Mouse (Mus musculus) midbrain, postnatal 0 days (tissue): ENCODE results near the gene Uqcrfs1. TPM values are rescaled to one million over a fixed set of nuclear protein-coding genes. Genes with fewer than 3 reads are reported as not detected.

ENCODE experiments used
- ATAC-seq: fragments of 200-750 bp; cut with Nextera tagmentation; 2 replicates; pipeline ENCODE4 v1.8.0; 2017; ENCODE audit warnings: moderate number of reproducible peaks, mild to moderate bottlenecking, moderate TSS enrichment, moderate library complexity; ENCODE audit not compliant: low FRiP score
- DNase-seq: peaks from one replicate; pipeline ENCODE4 v3.0.0-alpha.2; 2015; ENCODE audit warnings: low spot score
- H3K27ac ChIP-seq: fragments of 300-500 bp; sonication (generic); 2 replicates; pipeline ENCODE4 v1.5.1; 2014; ENCODE audit warnings: low read depth, mild to moderate bottlenecking, low read length, mixed read lengths
- H3K27me3 ChIP-seq: fragments of 300-500 bp; sonication (generic); 2 replicates; pipeline ENCODE4 v1.6.1; 2014; ENCODE audit warnings: low read length, control low read depth, mixed read lengths; ENCODE audit not compliant: insufficient read depth
- H3K36me3 ChIP-seq: fragments of 300-500 bp; sonication (generic); 2 replicates; pipeline ENCODE4 v1.6.1; 2014; ENCODE audit warnings: low read length, control low read depth, mixed read lengths; ENCODE audit not compliant: insufficient read depth
- H3K4me1 ChIP-seq: fragments of 300-500 bp; sonication (generic); 2 replicates; pipeline ENCODE4 v1.6.1; 2014; ENCODE audit warnings: mild to moderate bottlenecking, control low read depth, antibody characterized with exemption, low read length, mixed read lengths; ENCODE audit not compliant: insufficient read depth
- H3K4me2 ChIP-seq: fragments of 300-500 bp; sonication (generic); 2 replicates; pipeline ENCODE4 v1.6.1; 2014; ENCODE audit warnings: low read depth, mild to moderate bottlenecking, low read length, mixed read lengths; ENCODE audit not compliant: poor library complexity, severe bottlenecking
- H3K4me3 ChIP-seq: fragments of 300-500 bp; sonication (generic); 2 replicates; pipeline ENCODE4 v1.5.1; 2014; ENCODE audit warnings: low read depth, mild to moderate bottlenecking, low read length, moderate library complexity
- H3K9ac ChIP-seq: fragments of 300-500 bp; sonication (generic); replicated peaks from 2 replicates; pipeline ENCODE4 v1.6.1; 2014; ENCODE audit warnings: mild to moderate bottlenecking, low read length, moderate library complexity, mixed read lengths; ENCODE audit not compliant: poor library complexity, severe bottlenecking
- H3K9me3 ChIP-seq: fragments of 300-500 bp; sonication (generic); 2 replicates; pipeline ENCODE4 v1.6.1; 2016; ENCODE audit warnings: low read length, control low read depth
- CTCF ChIP-seq: IDR thresholded peaks from 2 replicates; pipeline ENCODE4 v1.5.1; 2016; ENCODE audit warnings: antibody characterized with exemption, mild to moderate bottlenecking
- WGBS: fragments of 180-500 bp; shearing (Covaris S2); extraction: QIAGEN DNeasy Blood & Tissue Kit; methylation state at CpG from one replicate; pipeline ENCODE4 v1.1.7; 2014; 5-methylcytosine and 5-hydroxymethylcytosine counted together
- polyA plus RNA-seq: library from polyadenylated mRNA; unstranded; fragments of >200 nt; fragmentation: Nextera tagmentation; extraction: Ambion mirVana; gene quantifications from 2 replicates; pipeline ENCODE4 v1.2.1, GENCODE M21; 2015
- total RNA-seq: library from RNA; depleted of rRNA; stranded (reverse); fragments of >200 nt; gene quantifications from 2 replicates; pipeline ENCODE4 v1.2.3, GENCODE M21; 2014; rRNA removed

Gene Uqcrfs1
- total and polyA plus RNA-seq, 2 experiments from 2014 or later: 201 to 344 TPM

DNA sequence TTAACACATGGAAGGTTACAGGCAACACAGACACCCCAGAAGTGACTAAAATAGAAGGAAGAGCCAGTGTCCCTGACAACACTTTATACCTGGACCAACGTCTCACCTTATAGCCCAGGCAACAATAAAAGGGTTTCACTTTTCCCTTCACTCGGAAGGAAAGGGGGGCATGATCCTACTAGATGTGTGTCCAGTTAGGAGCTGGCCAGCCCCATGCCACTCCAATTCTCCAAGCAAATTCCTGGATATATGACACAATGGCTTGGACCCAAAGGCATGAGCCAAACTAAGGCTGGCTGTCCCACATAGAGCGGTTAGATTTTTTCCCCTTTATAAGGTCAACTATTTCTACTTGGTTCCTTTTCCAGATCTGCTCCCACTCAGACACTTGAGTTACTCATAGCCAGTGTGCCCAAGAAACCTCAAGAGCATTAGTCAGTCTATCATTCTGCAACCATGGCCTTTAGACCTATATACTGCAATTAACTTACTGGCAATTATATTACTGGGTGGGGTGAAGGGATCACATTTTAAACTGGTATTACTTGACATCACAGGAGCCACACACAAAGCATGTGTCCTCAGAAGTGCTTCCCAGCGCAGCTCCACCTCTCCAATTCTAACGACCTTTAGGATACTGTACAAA is 21.8 kb downstream of the Uqcrfs1 start:
- Histone ChIP-seq H3K4me3 (no peak overlapping the region), H3K9me3 (no peaks in the 10 kb centered on the region), H3K9ac (no peak overlapping the region), H3K4me2 (no peak overlapping the region), H3K4me1 (no peaks in the 10 kb centered on the region), H3K27ac (no peak overlapping the region), H3K36me3 (no peaks in the 10 kb centered on the region), H3K27me3 (no peaks in the 10 kb centered on the region)
- no peak for DNase-seq
- TF ChIP-seq CTCF: no peak
- WGBS: 93% methylated on average over 5 of the region's 5 CpGs
- ATAC-seq: no peak

DNA sequence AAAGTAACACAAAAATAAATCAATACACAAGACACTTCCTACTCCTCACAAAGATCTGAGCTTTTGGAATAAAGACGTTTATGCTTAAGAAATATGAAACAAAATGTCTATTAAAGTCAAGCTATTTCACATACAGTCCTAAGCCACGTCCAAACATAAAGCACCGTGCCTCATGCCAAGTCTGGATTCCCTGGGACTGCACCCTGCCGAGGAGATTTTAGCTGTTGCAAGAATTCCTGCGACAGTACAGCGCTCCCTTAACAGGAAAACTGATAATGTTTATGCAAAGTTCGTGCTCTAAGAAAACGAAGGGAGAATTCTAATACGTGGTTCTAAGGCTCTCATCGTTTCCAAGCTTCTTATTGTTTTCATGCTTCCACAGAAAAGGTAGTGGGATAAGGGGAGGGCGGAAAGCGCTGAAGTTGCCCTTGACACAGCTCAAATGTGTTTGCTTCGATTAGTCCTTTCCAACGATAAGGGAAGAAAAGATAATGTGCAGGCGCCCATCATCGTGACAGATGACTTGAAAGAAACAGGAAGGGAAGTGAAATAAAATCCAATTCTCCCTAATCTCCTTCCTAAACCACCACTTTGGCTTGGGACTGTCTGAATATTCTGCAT is 23.8 kb downstream of the Uqcrfs1 start:
- H3K27ac ChIP-seq: no peak overlapping the region
- H3K4me2 ChIP-seq: no peak overlapping the region; the same call in 1 of the 2 replicates
- H3K36me3 ChIP-seq: no peaks in the 10 kb centered on the region
- no peak for DNase-seq
- WGBS: 61% methylated on average over 16 of the region's 16 CpGs
- H3K4me1 ChIP-seq: no peaks in the 10 kb centered on the region
- no peaks in the 10 kb centered on the region for H3K9me3 ChIP-seq
- no peak overlapping the region for H3K9ac ChIP-seq
- ATAC-seq: no peak
- no peak overlapping the region for H3K4me3 ChIP-seq
- H3K27me3 ChIP-seq: no peaks in the 10 kb centered on the region
- TF ChIP-seq CTCF: no peak

DNA sequence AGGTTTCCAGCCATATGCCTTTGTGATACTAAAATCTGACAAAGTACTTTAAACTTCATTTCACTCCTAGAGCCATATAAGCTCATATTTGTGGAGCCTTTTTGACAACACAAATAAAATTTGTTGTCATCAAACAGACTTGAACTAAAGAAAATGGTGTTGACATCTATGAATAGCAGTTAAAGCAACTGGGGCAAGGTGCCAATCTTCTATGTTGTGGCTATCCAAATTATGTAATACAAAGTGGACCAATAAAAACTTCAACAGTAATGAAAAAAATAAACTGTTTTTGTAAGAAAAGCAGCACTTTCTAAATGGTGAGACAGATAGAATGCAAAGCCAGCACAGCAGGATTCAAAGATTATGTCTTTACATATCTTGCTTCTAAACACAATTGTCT is 27.0 kb downstream of the Uqcrfs1 start:
- Histone ChIP-seq H3K36me3 (no peaks in the 10 kb centered on the region), H3K4me1 (no peaks in the 10 kb centered on the region), H3K4me3 (no peak overlapping the region), H3K9ac (no peak overlapping the region), H3K27ac (no peak overlapping the region), H3K9me3 (no peaks in the 10 kb centered on the region), H3K27me3 (no peaks in the 10 kb centered on the region), H3K4me2 (no peak overlapping the region)
- DNase-seq (no peak), ATAC-seq (no peak)
- no peak for TF ChIP-seq CTCF

DNA sequence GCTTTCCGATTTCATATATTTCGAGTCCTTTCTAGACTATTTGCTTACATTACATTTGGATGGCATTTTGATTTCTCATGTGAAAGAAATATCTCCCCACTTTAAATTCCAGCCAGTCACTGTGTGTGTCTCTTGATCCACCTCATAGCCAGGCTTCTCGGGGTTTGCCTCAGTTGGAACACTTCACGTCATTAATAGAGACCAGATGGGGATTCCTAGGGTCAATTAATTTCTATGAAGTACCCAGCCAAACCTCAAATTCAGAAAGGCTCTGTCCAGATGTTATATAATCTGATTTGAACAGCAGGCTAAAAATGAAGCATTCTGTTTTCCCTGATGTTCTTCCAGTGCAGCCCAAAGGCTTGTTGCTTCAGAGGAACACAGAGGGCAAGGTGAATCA is 37.5 kb downstream of the Uqcrfs1 start:
- Histone ChIP-seq H3K9me3 (no peaks in the 10 kb centered on the region), H3K4me3 (no peak overlapping the region), H3K4me1 (no peaks in the 10 kb centered on the region), H3K4me2 (no peak overlapping the region), H3K9ac (no peak overlapping the region), H3K36me3 (no peaks in the 10 kb centered on the region), H3K27me3 (no peaks in the 10 kb centered on the region), H3K27ac (no peak overlapping the region)
- ATAC-seq (no peak), DNase-seq (no peak)
- no peak for TF ChIP-seq CTCF
- WGBS: 82% methylated on average over 4 of the region's 4 CpGs

DNA sequence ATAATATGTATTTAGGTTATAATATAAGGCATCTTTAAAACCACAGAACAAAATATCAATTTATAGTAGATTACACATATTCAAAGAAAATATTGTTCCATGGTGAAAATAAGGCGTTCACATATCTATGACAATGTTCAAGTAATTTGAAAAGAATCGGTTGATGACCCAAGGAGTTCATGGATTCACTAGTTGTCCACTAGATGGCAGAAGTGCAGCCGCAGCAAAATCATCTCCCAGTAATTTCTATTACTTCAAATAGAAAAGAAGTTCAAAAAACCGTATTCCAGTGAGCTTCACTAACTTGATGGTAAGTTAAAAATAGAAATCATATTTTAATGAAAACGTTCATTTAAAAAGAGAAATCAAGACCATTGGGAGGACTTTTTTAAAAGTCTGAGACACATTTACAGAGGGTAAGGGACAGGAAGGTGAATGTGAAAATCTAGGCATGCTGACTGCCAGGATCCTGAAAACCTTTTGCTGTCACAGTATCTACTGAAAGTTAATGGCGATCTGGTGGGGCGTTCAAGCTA is 43.2 kb downstream of the Uqcrfs1 start:
- 34% methylated on average over 7 of the region's 7 CpGs for WGBS
- Histone ChIP-seq H3K4me1 (no peaks in the 10 kb centered on the region), H3K27me3 (no peaks in the 10 kb centered on the region), H3K4me3 (no peak overlapping the region), H3K36me3 (no peaks in the 10 kb centered on the region), H3K4me2 (no peak overlapping the region), H3K9ac (no peak overlapping the region), H3K9me3 (no peaks in the 10 kb centered on the region), H3K27ac (no peak overlapping the region)
- TF ChIP-seq CTCF: peak; percentile 83
- ATAC-seq (no peak), DNase-seq (peak; percentile 56)

Other genes with a start within 250 kb of the Uqcrfs1 start
- 0.14 and 0.55 TPM in 2 replicates for gene Agtr1a, start 208.9 kb downstream of the Uqcrfs1 start, total RNA-seq
- gene Agtr1a, start 208.9 kb downstream of the Uqcrfs1 start, polyA plus RNA-seq: 0.48 and 0.70 TPM in 2 replicates
- 23.5 and 24.2 TPM in 2 replicates for gene Dusp22, start 114.6 kb upstream of the Uqcrfs1 start, total RNA-seq
- 29.3 and 30.6 TPM in 2 replicates for gene Dusp22, start 114.6 kb upstream of the Uqcrfs1 start, polyA plus RNA-seq
- gene Irf4, start 203.9 kb upstream of the Uqcrfs1 start, total RNA-seq: 0.19 and 0.44 TPM in 2 replicates
- gene Irf4, start 203.9 kb upstream of the Uqcrfs1 start, polyA plus RNA-seq: 0.02 and 0.05 TPM in 2 replicates